Comparison of ENCODE assay signal across 26 mouse cellular contexts in the genomic region with DNA sequence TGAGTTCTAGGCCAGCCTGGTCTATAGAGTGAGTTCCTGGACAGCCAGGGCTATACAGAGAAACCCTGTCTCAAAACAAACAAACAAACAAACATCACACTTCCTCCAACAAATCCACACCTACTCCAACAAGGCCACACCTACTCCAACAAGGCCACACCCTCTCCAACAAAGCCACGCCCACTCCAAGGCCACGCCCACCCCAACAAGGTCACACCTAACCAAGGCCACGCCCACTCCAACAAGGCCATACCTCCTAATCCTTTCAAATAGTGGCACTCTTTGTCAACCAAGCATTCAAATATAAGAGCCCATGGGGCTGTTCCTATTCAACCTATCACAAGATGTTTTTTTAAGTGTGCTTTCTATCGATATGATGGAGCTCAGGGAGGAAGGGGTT. TPM values are rescaled to one million over a fixed set of nuclear protein-coding genes. Genes with fewer than 3 reads are reported as not detected.
A peak's percentile ranks its signal among the peaks of the same experiment; 100 is the strongest.
DNase-seq lines count a peak whose midpoint lies in the region; ATAC-seq lines count a peak whose summit lies in the region.
"Had no signal": no experiment of that assay in that cellular context is flagged by ENCODE, and none has a peak within 500 bp of the region (broad histone marks: within the 10 kb centered on the region; RNA-seq: fewer than 3 reads in every experiment).

No protein-coding gene starts in this region.

- H3K4me3 ChIP-seq in heart, embryonic 10.5 days: no peak overlapping the region
- H3K4me3 ChIP-seq in neural tube, embryonic 15.5 days (replicated peaks): no peak overlapping the region
- H3K4me3 ChIP-seq: embryonic facial prominence, embryonic 12.5 days; embryonic facial prominence, embryonic 15.5 days; forebrain, embryonic 12.5 days; gastrocnemius, adult 2 months; heart, embryonic 13.5 days had no signal

- 65% methylated on average over 4 of the region's 4 CpGs for WGBS in heart, embryonic 10.5 days
- WGBS in neural tube, embryonic 15.5 days: 82% methylated on average over 4 of the region's 4 CpGs

- peaks cover 3% of the 10 kb centered on the region; the same call in 1 of the 2 replicates for H3K9me3 ChIP-seq in heart, embryonic 10.5 days
- H3K9me3 ChIP-seq in neural tube, embryonic 15.5 days (replicated peaks): no peaks in the 10 kb centered on the region; the same call in 1 of the 2 replicates
- H3K9me3 ChIP-seq: embryonic facial prominence, embryonic 12.5 days; embryonic facial prominence, embryonic 15.5 days had no signal

- H3K4me2 ChIP-seq in neural tube, embryonic 15.5 days: no peak overlapping the region
- H3K4me2 ChIP-seq: embryonic facial prominence, embryonic 12.5 days; embryonic facial prominence, embryonic 15.5 days; forebrain, embryonic 12.5 days; heart, embryonic 13.5 days; hindbrain, embryonic 14.5 days had no signal

- H3K27ac ChIP-seq in heart, embryonic 10.5 days: no peak overlapping the region
- H3K27ac ChIP-seq in neural tube, embryonic 15.5 days (replicated peaks): no peak overlapping the region
- H3K27ac ChIP-seq: embryonic facial prominence, embryonic 12.5 days; embryonic facial prominence, embryonic 15.5 days; forebrain, embryonic 12.5 days; gastrocnemius, adult 2 months; heart, embryonic 13.5 days; hindbrain, embryonic 14.5 days; hindbrain, postnatal 0 days had no signal

- 0 out of 2 replicates have a peak, but pooled peaks cover 3% of the 10 kb centered on the region for H3K36me3 ChIP-seq in heart, embryonic 10.5 days
- H3K36me3 ChIP-seq in neural tube, embryonic 15.5 days: no peaks in the 10 kb centered on the region
- H3K36me3 ChIP-seq: embryonic facial prominence, embryonic 12.5 days; embryonic facial prominence, embryonic 15.5 days; forebrain, embryonic 12.5 days; heart, embryonic 13.5 days had no signal

- DNase-seq in heart, adult 11 months: peak; percentile 90
- DNase-seq in heart, embryonic 10.5 days (ENCODE audit: low spot score): no peak
- DNase-seq in B cell, adult 2 months: peak; percentile 28 to 41
- DNase-seq in ZHBTc4 (ENCODE audit: low read depth, low spot score): peak; percentile 64
- peak; percentile 4 for DNase-seq in naive thymus-derived CD4-positive, alpha-beta T cell, adult 2 months (ENCODE audit: low read depth)
- DNase-seq in thymus, adult 18-20 months: no peak
- DNase-seq: adrenal gland, postnatal 10 days; adrenal gland, postnatal 36 days; cerebellum, adult 11 months; cerebellum, adult 2 months; cerebellum, adult 9-11 months; cerebellum, postnatal 25 days; gastrocnemius, adult 2 months; gastrocnemius, postnatal 14 days; heart, adult 18-20 months; heart, postnatal 14 days; heart, postnatal 4 days had no signal

- no peak for ATAC-seq in neural tube, embryonic 15.5 days (ENCODE audit: low FRiP score)
- ATAC-seq: forebrain, embryonic 16.5 days; hindbrain, postnatal 0 days had no signal

- no peaks in the 10 kb centered on the region for H3K27me3 ChIP-seq in heart, embryonic 10.5 days (ENCODE audit: insufficient read depth, poor library complexity, severe bottlenecking)
- no peaks in the 10 kb centered on the region for H3K27me3 ChIP-seq in neural tube, embryonic 15.5 days (replicated peaks)
- H3K27me3 ChIP-seq: CH12.LX; embryonic facial prominence, embryonic 12.5 days; embryonic facial prominence, embryonic 15.5 days; forebrain, embryonic 12.5 days; heart, embryonic 13.5 days had no signal

- H3K4me1 ChIP-seq in heart, embryonic 10.5 days: 0 out of 2 replicates have a peak, but pooled peaks cover 8% of the 10 kb centered on the region
- H3K4me1 ChIP-seq in neural tube, embryonic 15.5 days: no peaks in the 10 kb centered on the region
- H3K4me1 ChIP-seq: embryonic facial prominence, embryonic 12.5 days; heart, embryonic 13.5 days had no signal

- H3K9ac ChIP-seq in neural tube, embryonic 15.5 days (replicated peaks): no peak overlapping the region
- H3K9ac ChIP-seq: embryonic facial prominence, embryonic 12.5 days; embryonic facial prominence, embryonic 15.5 days; forebrain, embryonic 12.5 days; heart, embryonic 13.5 days; hindbrain, embryonic 14.5 days had no signal

RNA-seq across cellular contexts. Expression of gene Afap1l2, which starts 18.5 kb away (rescaled TPM):
- polyA plus RNA-seq in heart, embryonic 10.5 days (2016; fragmentation: Nextera tagmentation; extraction: Ambion mirVana): 1.2 and 1.6 TPM in 2 replicates
- 12.3 and 15.9 TPM in 2 replicates for polyA plus RNA-seq in neural tube, embryonic 15.5 days (2015; fragmentation: Nextera tagmentation; extraction: Ambion mirVana)

Comparison
In these comparisons a context has a peak if more than half of its experiments do, and no peak if none do; other contexts are left out.
1. DNase-seq: peak in heart, adult 11 months (single experiment), B cell, adult 2 months (2 of 2), ZHBTc4 (single experiment) and naive thymus-derived CD4-positive, alpha-beta T cell, adult 2 months (single experiment); none in heart, embryonic 10.5 days (single experiment) and thymus, adult 18-20 months (0 of 2).